Mouse (Mus musculus): ENCODE results near the gene Rps10. TPM values are rescaled to one million over a fixed set of nuclear protein-coding genes. Genes with fewer than 3 reads are reported as not detected.

Rps10 gene
- total RNA-seq, 4 experiments from 2014 or later: 828 to 975 (median 886) TPM

- no peak for DNase-seq
Observed at GRCm38 (mm10) chr17:27611519-27611884, 25.0 kb downstream of the Rps10 start.

GRCm38 (mm10) chr17:27610679-27611518 lies 25.6 kb downstream of the Rps10 start:
- DNase-seq: no peak

GRCm38 (mm10) chr17:27609576-27609975 lies 26.9 kb downstream of the Rps10 start:
- no peak for DNase-seq

GRCm38 (mm10) chr17:27603522-27604234 lies 32.8 kb downstream of the Rps10 start:
- DNase-seq: no peak

- no peak for DNase-seq
Observed at GRCm38 (mm10) chr17:27603036-27603435, 33.4 kb downstream of the Rps10 start.

DNA sequence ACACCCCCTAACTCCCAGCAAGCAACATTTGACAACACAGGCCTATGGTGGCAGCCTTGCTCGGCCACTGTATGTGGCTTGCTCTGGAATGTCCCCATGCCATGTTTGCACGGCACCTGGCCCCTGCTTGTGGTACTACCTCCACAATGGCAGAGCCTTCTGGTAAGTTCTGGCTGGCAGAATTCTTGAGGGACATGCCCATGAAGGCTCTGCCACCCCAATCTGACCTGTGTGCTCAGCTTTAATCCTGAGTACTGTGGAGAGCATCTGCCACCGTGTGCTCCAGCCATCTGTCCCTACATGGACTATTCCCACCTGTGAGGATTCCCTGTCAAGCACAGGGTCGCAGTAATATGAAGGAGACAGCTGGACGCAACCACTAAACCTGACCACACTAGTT lies 35.6 kb downstream of the Rps10 start:
- no peak for DNase-seq

GRCm38 (mm10) chr17:27600286-27600685 lies 36.2 kb downstream of the Rps10 start:
- DNase-seq: no peak

DNA sequence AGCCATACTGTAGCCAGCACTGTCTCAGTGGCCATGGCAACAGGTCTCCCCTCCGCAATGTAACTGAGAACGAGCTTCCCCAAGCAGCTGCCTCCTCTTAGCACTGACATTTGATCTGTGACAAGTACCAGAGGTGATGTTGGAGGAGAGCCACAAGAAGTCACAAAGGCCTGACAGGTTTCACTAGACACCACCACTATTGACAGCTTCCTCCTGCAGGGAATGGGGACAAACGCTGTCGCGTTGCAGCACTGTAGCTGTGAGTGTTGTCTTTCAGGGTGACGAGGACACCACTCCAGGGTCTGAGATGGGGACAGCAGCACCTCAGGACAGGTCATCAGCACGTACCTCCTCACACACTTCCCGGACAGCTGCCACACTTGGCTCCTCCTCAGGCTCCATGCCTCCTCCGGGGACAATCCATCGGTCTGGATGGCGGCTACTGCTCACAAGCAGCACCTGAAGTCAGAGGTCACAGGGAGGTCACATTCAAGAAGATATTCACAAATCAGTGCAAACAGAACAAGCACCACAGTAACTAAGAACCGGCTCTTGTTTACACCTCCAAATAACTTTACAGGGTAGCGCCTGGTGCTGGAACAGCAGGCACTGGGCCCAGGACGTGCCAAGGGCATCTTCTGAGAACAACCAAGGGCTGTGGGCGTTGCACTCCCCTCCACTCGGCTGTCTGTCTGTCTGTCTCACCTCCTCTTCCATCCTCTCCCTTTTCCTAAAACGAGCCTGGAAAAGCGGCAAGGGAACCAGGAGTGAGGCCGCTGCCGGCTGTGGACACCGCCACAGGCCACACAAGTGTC lies 39.9 kb downstream of the Rps10 start:
- DNase-seq: no peak

DNA sequence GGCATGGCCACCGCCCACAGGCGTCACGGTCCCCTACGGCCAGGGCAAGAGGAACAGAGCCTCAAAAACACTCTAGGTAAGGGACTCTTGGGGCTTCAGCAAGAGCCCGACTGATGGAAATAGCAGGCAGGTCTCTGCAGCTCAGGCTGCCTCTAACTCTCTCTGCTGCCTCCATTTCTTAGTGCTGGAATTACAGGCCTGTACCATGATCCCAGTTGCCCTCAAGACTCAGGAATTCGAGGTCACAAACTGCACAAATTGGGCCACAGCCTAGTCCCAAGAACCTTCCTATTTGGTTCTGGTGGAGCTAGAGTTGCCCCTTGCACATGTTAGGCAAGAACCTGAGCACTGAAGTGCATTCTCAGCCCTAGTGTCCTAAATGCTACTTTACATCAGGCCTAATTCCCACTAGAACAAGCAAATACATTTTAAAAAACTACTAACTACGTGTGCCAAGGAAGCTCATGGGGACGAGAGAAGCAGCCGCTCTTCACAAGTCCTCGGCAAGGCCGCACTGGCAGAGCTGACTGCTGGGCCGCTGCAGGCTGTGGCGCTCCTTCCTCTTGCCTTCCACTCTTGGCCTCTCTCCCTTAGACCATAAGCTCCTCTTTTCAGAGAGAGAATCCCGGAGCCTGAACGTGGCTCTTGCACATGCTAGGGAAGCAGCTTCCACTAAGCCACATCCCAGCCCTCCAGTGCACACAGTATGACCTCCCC lies 40.7 kb downstream of the Rps10 start:
- DNase-seq: no peak

GRCm38 (mm10) chr17:27592565-27592910 lies 43.9 kb downstream of the Rps10 start:
- no peak for DNase-seq

GRCm38 (mm10) chr17:27591826-27592564 lies 44.5 kb downstream of the Rps10 start:
- no peak for DNase-seq

DNA sequence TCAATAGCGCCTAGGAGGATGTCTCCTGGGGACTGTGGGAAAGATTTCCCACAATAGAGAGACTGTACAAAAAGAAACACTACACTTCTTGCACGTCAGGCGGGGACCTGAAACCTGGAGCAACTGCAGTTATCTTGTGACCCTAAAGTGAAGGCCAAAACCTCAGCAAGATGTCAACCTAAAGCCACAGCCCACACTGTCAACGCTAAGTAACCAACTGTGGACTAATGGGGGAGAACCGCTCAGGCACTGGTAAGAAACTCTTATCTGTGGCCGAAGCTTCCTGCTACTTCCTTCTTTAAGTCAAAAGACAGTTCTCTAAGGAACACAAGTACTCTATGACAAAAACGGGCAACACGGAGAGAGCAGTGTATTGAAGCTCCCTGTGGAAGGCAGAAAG lies 48.2 kb downstream of the Rps10 start:
- DNase-seq: no peak

- DNase-seq: no peak
Observed at GRCm38 (mm10) chr17:27587252-27587651, 49.2 kb downstream of the Rps10 start.

- no peak for DNase-seq
Observed at GRCm38 (mm10) chr17:27586661-27587060, 49.8 kb downstream of the Rps10 start.

GRCm38 (mm10) chr17:27583185-27583894 lies 53.1 kb downstream of the Rps10 start:
- DNase-seq: no peak

Other genes with a start within 250 kb of the Rps10 start
- gene Grm4, start 115.3 kb downstream of the Rps10 start, total RNA-seq (2022): 1 to 10 TPM; 2.6 to 3.9 (median 3.2) TPM
- 10 to 100 TPM; 14.7 to 23.4 (median 20.9) TPM for gene Hmga1, start 80.2 kb downstream of the Rps10 start, total RNA-seq (2022)
- 10 to 100 TPM; 22.9 to 29.4 (median 23.4) TPM for gene AI413582, start 70.9 kb downstream of the Rps10 start, total RNA-seq (2022)
- 100 to 1,000 TPM; 194 to 226 (median 212) TPM for gene Nudt3, start 13.2 kb downstream of the Rps10 start, total RNA-seq (2022)
- not detected for gene RPS10-NUDT3, start 1.4 kb downstream of the Rps10 start, total RNA-seq (2022)
- 10 to 100 TPM in 1 of 4 experiments, 1 to 10 TPM in 3; 3.9 to 11.2 (median 7.9) TPM for gene Pacsin1, start 18.8 kb upstream of the Rps10 start, total RNA-seq (2022)
- gene Spdef, start 92.3 kb upstream of the Rps10 start, total RNA-seq (2022): under 1 TPM in 1 of 4 experiments, not detected in 3; 0.37 TPM
- 100 to 1,000 TPM; 149 to 177 (median 165) TPM for gene D17Wsu92e, start 184.0 kb upstream of the Rps10 start, total RNA-seq (2022)
- gene Snrpc, start 201.5 kb upstream of the Rps10 start, total RNA-seq (2022): 10 to 100 TPM; 58.4 to 66.3 (median 59.3) TPM
- 10 to 100 TPM; 35.3 to 36.2 (median 35.8) TPM for gene Uhrf1bp1, start 219.8 kb upstream of the Rps10 start, total RNA-seq (2022)

Measured in adrenal gland, adult 8-10 months (tissue).